Mouse (Mus musculus) cerebellum, adult 11-12 months (tissue): ENCODE data around the gene Gm9844.

Experiments
- DNase-seq: peaks from one replicate; pipeline ENCODE4 v3.0.0; 2022

Gm9844 gene

DNA sequence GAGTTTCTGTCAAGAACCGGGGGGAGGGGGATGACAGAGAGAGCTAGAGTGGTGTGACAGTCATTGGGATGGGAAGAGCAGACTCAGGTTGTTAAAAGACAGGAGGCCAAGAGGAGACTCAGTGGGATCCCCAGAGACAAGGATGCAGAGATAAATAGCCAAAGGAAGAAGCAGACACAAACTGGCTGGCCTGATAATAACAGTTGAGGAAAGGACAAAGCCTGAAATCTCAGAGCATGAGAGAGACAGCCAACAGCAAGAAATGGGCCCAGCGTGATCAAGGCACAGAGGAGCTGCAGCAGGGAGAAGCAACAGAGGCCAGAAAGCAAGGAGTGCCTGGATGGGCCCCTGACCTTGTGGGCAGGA, 40.2 kb downstream of the Gm9844 start:
- no peak for DNase-seq

DNA sequence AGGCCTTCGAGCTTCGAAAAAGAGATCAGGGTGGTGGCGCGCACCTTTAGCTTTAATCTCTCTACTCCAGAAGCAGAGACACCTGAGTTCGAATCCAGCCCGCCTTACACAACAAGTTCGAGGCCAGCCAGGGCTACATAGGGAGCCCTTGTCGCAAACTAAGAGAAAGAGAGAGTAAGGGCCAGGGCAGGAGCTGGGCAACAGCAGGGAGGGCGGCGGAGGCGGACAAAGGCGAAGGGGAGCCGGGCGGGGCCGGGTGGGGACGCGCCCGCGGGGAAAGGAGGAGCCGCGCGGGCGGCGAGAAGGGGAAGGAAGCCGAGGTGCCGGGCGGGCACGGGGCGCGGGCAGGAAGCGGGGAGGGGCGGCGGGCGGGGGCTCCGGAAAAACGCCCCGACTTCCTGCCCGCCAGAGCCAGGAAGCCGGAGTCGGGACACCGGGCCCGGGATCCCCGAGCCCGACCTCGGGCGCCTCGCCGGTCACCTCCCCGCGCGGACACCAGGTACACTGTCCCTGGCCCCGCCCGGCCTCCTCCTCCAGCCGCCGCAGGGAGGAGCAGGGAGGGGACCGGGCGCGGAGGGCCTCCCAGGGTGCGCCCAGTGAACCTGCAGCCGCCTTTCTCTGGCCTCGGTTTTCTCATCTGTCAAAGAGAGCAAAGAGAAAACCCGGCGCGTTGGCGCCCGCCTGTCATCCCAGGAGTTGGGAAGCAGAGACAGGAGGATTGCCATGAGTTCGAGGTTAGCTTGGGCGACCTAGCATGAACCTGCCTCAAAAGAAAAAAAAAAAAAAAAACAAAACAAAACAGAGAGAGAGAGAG, 40.8 kb downstream of the Gm9844 start, which contains the start of gene Arhgef1:
TSS of gene Arhgef1 (plus strand) at position 283 of the 814 bp plus-strand sequence.
- peak; percentile 62 for DNase-seq

DNA sequence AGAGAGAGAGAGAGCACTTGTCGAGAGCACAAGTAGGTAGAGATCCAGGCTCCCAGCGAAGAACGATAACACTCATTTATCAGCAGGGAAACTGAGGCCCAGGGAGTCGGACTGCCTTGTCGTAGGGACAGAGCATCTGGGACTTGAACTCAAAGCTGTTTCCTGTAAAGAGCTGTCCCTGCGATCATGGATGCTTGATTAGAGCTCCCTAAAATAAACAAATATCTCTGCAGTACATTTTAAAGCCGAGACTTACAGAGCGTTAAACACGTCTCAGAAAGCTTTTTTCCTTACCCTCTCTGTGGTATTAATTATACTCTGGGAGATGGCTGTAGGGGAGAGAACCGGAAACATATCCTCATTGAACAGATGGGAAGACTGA, 41.4 kb downstream of the Gm9844 start:
- DNase-seq, result no peak

DNA sequence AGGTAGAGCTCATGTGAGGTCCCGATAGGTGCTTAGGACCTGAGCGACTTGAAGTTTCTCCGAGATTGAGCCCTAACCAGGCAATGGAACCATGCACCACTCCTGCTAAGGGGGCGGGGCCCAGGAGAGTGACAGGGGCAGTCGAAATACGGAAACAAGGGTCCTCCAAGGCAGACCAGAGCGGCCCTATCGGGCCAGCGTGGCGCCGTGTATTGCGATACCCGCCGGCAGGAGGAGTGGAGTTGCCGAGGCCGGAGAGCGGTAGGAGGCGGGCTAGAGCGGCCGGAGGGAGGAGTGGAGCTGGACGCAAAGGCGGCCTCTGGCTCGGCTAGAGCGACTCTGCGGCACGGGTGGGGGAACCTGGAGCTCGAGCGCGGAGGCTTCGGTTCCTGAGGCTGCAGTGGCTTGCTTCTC, 42.1 kb downstream of the Gm9844 start:
- DNase-seq, result peak; percentile 98

DNA sequence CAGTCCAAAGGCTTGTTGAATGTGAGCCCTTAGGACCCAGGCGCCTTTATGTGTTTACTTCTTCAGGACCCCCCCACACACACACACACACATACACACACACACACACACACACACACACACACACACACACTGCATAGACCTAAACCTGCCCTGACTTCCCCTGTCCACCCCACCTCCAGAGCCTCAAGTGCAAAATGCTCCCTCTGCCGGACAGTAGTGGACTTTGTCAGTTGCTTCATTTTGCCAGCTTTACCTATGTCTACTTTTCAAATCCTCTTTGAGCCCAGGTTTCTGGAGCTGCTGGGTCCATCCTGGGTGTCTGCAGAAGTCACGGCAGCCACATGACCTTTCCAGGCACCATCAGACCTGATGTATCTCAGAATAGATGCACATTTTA, 42.9 kb downstream of the Gm9844 start:
- peak; percentile 72 for DNase-seq

DNA sequence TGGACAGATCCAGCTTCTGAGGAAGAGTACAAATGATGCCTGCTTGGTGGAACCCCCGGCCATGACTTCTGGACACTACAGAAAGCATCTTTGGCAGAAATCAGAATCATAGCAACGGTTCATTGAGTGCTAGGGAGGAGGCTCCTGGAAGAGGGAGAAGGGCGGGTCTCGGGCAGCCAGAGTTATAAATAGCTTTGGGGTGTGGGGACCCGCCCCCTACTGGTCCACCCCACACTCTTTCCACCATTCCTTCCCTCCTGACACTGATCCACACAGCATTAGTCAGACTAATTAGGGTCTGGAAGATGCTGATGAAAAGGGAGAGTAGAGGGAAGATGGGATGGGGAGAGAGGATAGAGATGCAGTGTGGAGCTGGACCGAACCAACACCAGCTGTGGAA, 44.5 kb downstream of the Gm9844 start:
- no peak for DNase-seq

DNA sequence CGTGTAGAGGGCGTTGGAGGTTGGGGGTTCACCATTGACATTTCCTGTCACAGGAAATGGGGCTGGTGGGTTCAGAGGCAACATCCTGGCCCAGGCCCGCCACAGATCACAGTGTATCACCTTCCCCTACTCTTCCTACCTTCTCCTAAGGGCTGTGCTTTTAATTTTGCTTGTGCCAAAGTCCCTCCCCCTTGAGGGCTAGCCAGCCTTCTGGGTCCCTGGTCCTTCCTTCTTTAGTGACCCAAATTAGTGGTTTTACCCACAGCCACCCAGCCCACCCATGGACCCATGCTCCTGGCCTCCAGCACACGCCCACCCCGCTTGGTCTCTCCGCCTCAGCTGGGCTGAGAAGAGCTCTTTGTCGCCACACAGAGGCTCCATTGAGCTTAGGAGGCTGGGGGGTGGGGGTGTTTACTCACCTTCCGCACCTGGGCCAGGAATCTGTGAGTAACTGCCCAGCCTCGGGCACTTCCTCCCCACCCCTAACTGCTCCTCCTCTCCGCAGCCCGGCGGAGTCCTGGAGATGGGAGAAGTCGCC, 45.3 kb downstream of the Gm9844 start:
- DNase-seq, result no peak
